Mouse (Mus musculus) heart, embryonic 11.5 days (tissue): ENCODE measurements around the gene Baz1a. TPM values are rescaled to one million over a fixed set of nuclear protein-coding genes. Genes with fewer than 3 reads are reported as not detected.
"Not testable (repeated sequence)": the region's sequence is repeated elsewhere in the genome, so short reads cannot be mapped to it uniquely, and the experiment has no call there.

Source experiments
- ATAC-seq: fragments of 200-750 bp; cut with Nextera tagmentation; replicated peaks from 2 replicates; pipeline ENCODE4 v1.8.0; 2017; ENCODE audit warnings: moderate library complexity; ENCODE audit not compliant: insufficient number of reproducible peaks, low FRiP score, low TSS enrichment
- H3K27ac ChIP-seq: fragments of 300-500 bp; sonication (generic); 2 replicates; pipeline ENCODE4 v1.5.1; 2014; ENCODE audit warnings: mild to moderate bottlenecking, low read depth, low read length
- H3K27me3 ChIP-seq: fragments of 300-500 bp; sonication (generic); 2 replicates; pipeline ENCODE4 v1.6.1; 2014; ENCODE audit warnings: mild to moderate bottlenecking, low read length, mixed read lengths; ENCODE audit not compliant: control insufficient read depth, insufficient read depth
- H3K36me3 ChIP-seq: fragments of 300-500 bp; sonication (generic); 2 replicates; pipeline ENCODE4 v1.6.1; 2014; ENCODE audit warnings: mild to moderate bottlenecking, low read length, moderate library complexity, mixed read lengths; ENCODE audit not compliant: control insufficient read depth, insufficient read depth
- H3K4me1 ChIP-seq: fragments of 300-500 bp; sonication (generic); 2 replicates; pipeline ENCODE4 v1.6.1; 2014; ENCODE audit warnings: low read length; ENCODE audit not compliant: control insufficient read depth, insufficient read depth
- H3K4me2 ChIP-seq: fragments of 300-500 bp; sonication (generic); 2 replicates; pipeline ENCODE4 v1.6.1; 2014; ENCODE audit warnings: mild to moderate bottlenecking, moderate library complexity
- H3K4me3 ChIP-seq: fragments of 300-500 bp; sonication (generic); 2 replicates; pipeline ENCODE4 v1.5.1; 2014; ENCODE audit warnings: low read depth, low read length
- H3K9ac ChIP-seq: fragments of 300-500 bp; sonication (generic); 2 replicates; pipeline ENCODE4 v1.6.1; 2014; ENCODE audit warnings: mild to moderate bottlenecking, low read depth, low read length, moderate library complexity
- H3K9me3 ChIP-seq: fragments of 300-500 bp; sonication (generic); replicated peaks from 2 replicates; pipeline ENCODE4 v1.6.1; 2016; ENCODE audit warnings: low read length; ENCODE audit not compliant: control insufficient read depth
- WGBS: fragments of 180-500 bp; shearing (Covaris S2); extraction: QIAGEN DNeasy Blood & Tissue Kit; methylation state at CpG from one replicate; pipeline ENCODE4 v1.1.7; 2014; ENCODE audit not compliant: insufficient replicate concordance; 5-methylcytosine and 5-hydroxymethylcytosine counted together
- polyA plus RNA-seq: library from polyadenylated mRNA; unstranded; fragments of >200 nt; fragmentation: Nextera tagmentation; extraction: Ambion mirVana; gene quantifications from 2 replicates; pipeline ENCODE4 v1.2.1, GENCODE M21; 2014

Baz1a gene
- polyA plus RNA-seq, 1 experiment from 2014 or later: 18.6 TPM

GRCm38 (mm10) chr12:54937581-54938343, 76.4 kb downstream of the Baz1a start:
- not testable (repeated sequence) for H3K27me3 ChIP-seq, H3K27ac ChIP-seq, H3K9ac ChIP-seq, H3K4me2 ChIP-seq, ATAC-seq, H3K4me1 ChIP-seq, H3K9me3 ChIP-seq, H3K36me3 ChIP-seq, H3K4me3 ChIP-seq
- 89% methylated on average over 5 of the region's 5 CpGs for WGBS

DNA sequence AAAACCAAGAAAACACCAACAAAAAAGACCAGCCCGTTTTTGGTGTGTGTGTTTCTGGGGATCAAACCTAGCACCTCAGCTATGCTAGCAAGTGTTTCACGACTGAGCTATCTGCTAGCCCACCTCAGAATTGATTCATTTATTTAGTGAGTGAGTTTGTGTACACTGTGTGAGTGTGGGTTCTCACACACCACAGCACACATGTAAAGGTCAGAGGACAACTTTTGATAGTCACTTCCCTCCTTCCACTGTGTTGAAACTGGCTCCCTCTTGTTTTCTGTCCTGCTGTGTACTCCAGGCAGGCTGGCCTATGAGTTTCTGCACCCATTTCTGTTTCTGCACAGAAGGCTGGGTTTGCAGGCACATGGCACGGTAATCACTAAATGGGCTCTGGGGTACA, 103.8 kb downstream of the Baz1a start:
- Histone ChIP-seq H3K27ac (no peak overlapping the region), H3K4me1 (no peaks in the 10 kb centered on the region), H3K4me2 (no peak overlapping the region), H3K36me3 (peaks cover 17% of the 10 kb centered on the region; the same call in 1 of the 2 replicates), H3K4me3 (no peak overlapping the region), H3K9ac (no peak overlapping the region), H3K27me3 (no peaks in the 10 kb centered on the region), H3K9me3 (no peaks in the 10 kb centered on the region)
- 87% methylated on average over 3 of the region's 3 CpGs for WGBS
- ATAC-seq: no peak

GRCm38 (mm10) chr12:54892559-54892958, 121.6 kb downstream of the Baz1a start:
- H3K4me2 ChIP-seq, H3K9ac ChIP-seq, H3K9me3 ChIP-seq, ATAC-seq, H3K36me3 ChIP-seq, H3K27me3 ChIP-seq, H3K4me3 ChIP-seq, H3K4me1 ChIP-seq, H3K27ac ChIP-seq: not testable (repeated sequence)
- WGBS: 33% methylated on average over 1 of the region's 2 CpGs

DNA sequence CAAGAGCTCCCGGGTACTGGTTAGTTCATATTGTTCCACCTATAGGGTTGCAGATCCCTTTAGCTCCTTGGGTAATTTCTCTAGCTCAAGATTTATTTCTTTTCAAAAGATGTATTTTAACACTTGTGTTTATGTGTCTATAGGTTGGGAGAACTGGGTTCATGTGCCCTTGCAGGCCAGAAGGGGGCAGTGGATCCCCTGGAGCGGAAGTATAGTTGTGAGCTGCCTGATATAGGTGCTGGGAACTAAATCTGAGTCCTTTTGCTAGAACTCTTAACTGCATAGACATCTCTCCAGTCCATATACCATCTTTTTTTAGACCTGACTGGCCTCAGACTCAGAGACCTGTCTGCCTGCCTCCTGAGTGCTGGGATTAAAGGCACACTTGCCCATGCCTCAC, 123.7 kb downstream of the Baz1a start:
- 91% methylated on average over 2 of the region's 2 CpGs for WGBS
- no peaks in the 10 kb centered on the region for H3K9me3 ChIP-seq
- ATAC-seq: no peak
- no peak overlapping the region for H3K4me3 ChIP-seq
- no peak overlapping the region for H3K4me2 ChIP-seq
- no peaks in the 10 kb centered on the region for H3K36me3 ChIP-seq
- H3K27ac ChIP-seq: no peak overlapping the region
- no peaks in the 10 kb centered on the region for H3K4me1 ChIP-seq
- no peaks in the 10 kb centered on the region for H3K27me3 ChIP-seq
- no peak overlapping the region for H3K9ac ChIP-seq

DNA sequence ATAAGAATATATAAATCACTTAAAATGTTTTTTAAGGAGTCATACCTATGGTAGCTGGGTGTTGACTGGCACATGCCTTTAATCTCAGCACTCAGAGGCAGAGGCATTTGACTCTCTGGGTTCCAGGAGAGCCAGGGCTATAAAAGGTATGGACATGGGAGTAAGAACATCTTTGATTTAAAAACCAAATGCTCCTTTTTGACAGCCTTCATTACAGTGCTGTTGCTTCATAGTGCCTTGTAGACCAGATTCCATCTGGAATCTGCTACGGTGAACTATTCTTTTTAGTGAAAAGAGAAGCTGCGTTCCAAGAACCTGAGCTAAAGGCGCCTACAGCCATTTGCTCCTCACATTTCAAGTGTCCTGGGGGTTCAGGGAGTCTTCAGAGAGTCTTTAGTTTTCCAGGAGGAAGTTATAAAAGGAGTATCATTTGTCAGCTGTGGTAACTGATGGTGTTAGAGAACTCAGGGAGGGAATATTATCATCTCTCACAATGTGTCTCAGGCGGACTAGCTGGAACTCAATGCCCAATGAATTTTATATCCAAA, 126.5 kb downstream of the Baz1a start:
- Histone ChIP-seq H3K27ac (no peak overlapping the region), H3K4me2 (no peak overlapping the region), H3K4me3 (no peak overlapping the region), H3K4me1 (no peaks in the 10 kb centered on the region), H3K27me3 (no peaks in the 10 kb centered on the region), H3K36me3 (0 out of 2 replicates have a peak, but pooled peaks cover 2% of the 10 kb centered on the region), H3K9me3 (no peaks in the 10 kb centered on the region), H3K9ac (no peak overlapping the region)
- no peak for ATAC-seq
- WGBS: 86% methylated on average over 4 of the region's 4 CpGs

GRCm38 (mm10) chr12:54879630-54880029, 134.5 kb downstream of the Baz1a start:
- Histone ChIP-seq H3K27ac (no peak overlapping the region), H3K4me3 (no peak overlapping the region), H3K9ac (no peak overlapping the region), H3K27me3 (no peaks in the 10 kb centered on the region), H3K4me1 (peaks cover 3% of the 10 kb centered on the region; the same call in 1 of the 2 replicates), H3K4me2 (no peak overlapping the region), H3K9me3 (no peaks in the 10 kb centered on the region), H3K36me3 (0 out of 2 replicates have a peak, but pooled peaks cover under 1% of the 10 kb centered on the region)
- 8% methylated on average over 6 of the region's 6 CpGs for WGBS
- no peak for ATAC-seq

GRCm38 (mm10) chr12:54879211-54879610, 134.9 kb downstream of the Baz1a start:
- H3K4me2 ChIP-seq: no peak overlapping the region
- H3K4me1 ChIP-seq: peaks cover 3% of the 10 kb centered on the region; the same call in 1 of the 2 replicates
- no peak overlapping the region for H3K4me3 ChIP-seq
- 73% methylated on average over 5 of the region's 5 CpGs for WGBS
- H3K9me3 ChIP-seq: no peaks in the 10 kb centered on the region
- H3K9ac ChIP-seq: no peak overlapping the region
- H3K27me3 ChIP-seq: no peaks in the 10 kb centered on the region
- no peak for ATAC-seq
- no peaks in the 10 kb centered on the region for H3K36me3 ChIP-seq
- H3K27ac ChIP-seq: no peak overlapping the region

DNA sequence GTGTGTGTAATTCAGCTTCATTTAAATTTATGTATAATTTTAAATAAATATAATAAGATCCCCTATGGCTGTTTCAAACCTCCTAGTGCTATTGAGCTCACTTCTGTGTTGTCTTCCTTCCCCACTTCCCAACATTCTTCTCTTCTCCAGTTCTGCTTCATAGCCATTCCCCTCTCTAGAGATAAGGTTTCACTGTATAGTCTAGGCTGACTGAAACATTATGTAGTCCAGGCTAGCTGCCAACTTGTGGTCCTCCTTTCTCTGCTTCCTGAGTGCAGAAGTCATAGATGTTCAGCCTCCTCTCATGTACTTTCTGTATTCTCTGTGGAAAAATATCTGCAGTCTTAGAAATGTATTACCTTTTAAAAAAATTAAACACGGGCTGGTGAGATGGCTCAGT, 136.3 kb downstream of the Baz1a start:
- no peak for ATAC-seq
- Histone ChIP-seq H3K27me3 (no peaks in the 10 kb centered on the region), H3K27ac (no peak overlapping the region), H3K4me2 (no peak overlapping the region), H3K36me3 (no peaks in the 10 kb centered on the region), H3K9me3 (no peaks in the 10 kb centered on the region), H3K4me3 (no peak overlapping the region), H3K4me1 (peaks cover 3% of the 10 kb centered on the region; the same call in 1 of the 2 replicates), H3K9ac (no peak overlapping the region)
- WGBS: 88% methylated on average over 1 of the region's 1 CpGs

GRCm38 (mm10) chr12:54876879-54877278, 137.3 kb downstream of the Baz1a start:
- Histone ChIP-seq H3K4me2 (no peak overlapping the region), H3K27ac (no peak overlapping the region), H3K9me3 (no peaks in the 10 kb centered on the region), H3K4me3 (no peak overlapping the region), H3K36me3 (no peaks in the 10 kb centered on the region), H3K4me1 (peaks cover 3% of the 10 kb centered on the region; the same call in 1 of the 2 replicates), H3K9ac (no peak overlapping the region), H3K27me3 (no peaks in the 10 kb centered on the region)
- WGBS: 29% methylated on average over 5 of the region's 5 CpGs
- no peak for ATAC-seq
